Mouse (Mus musculus) G1E (cell line): ENCODE results near the gene Lsm7.

Source experiments
- CTCF ChIP-seq: IDR thresholded peaks from 2 replicates; pipeline ENCODE4 v1.5.1; 2012; ENCODE audit warnings: low read depth, low read length, inconsistent platforms, mixed read lengths
- GATA1 ChIP-seq: IDR thresholded peaks from 2 replicates; pipeline ENCODE4 v1.6.1; 2012; ENCODE audit warnings: borderline replicate concordance, low read length, inconsistent platforms, mixed read lengths

- TF ChIP-seq CTCF (no peak), GATA1 (no peak)
Observed at GRCm38 (mm10) chr10:80824827-80825226, 30.2 kb downstream of the Lsm7 start.
